Mouse (Mus musculus) spleen, postnatal 36 days (tissue): Measurements from ENCODE around the gene Dnhd1.
"Not testable (repeated sequence)": the region's sequence is repeated elsewhere in the genome, so short reads cannot be mapped to it uniquely, and the experiment has no call there.

ENCODE experiments used
- DNase-seq, 2 experiments: peaks; one replicate each; pipeline ENCODE4 v3.0.0; 2022; ENCODE audit warnings: low spot score in 2 of 2, mixed read lengths in 1 of 2

The Dnhd1 gene

GRCm38 (mm10) chr7:105740089-105740795 lies 89.6 kb downstream of the Dnhd1 start:
- DNase-seq: no peak

GRCm38 (mm10) chr7:105740851-105741250 lies 90.2 kb downstream of the Dnhd1 start:
- DNase-seq: no peak

- no peak for DNase-seq
These were observed 91.4 kb downstream of the Dnhd1 start for GRCm38 (mm10) chr7:105741978-105742377.

GRCm38 (mm10) chr7:105742539-105743215 lies 92.0 kb downstream of the Dnhd1 start:
- DNase-seq: not testable (repeated sequence)

GRCm38 (mm10) chr7:105743246-105743925 lies 92.8 kb downstream of the Dnhd1 start:
- DNase-seq: not testable (repeated sequence)

GRCm38 (mm10) chr7:105743926-105744590 lies 93.4 kb downstream of the Dnhd1 start, which contains the start of gene Taf10:
Gene Taf10, minus strand, starts transcription at chr7:105744361.
- DNase-seq: peak; percentile 90 to 93

GRCm38 (mm10) chr7:105747776-105748175 lies 97.1 kb downstream of the Dnhd1 start:
- no peak for DNase-seq

GRCm38 (mm10) chr7:105751491-105752433 lies 101.1 kb downstream of the Dnhd1 start, which contains the start of gene Tpp1:
Gene Tpp1, minus strand, starts transcription at chr7:105752235.
- peak; percentile 92 to 93 for DNase-seq

GRCm38 (mm10) chr7:105752716-105753115 lies 102.1 kb downstream of the Dnhd1 start:
- no peak for DNase-seq

- no peak for DNase-seq
These were observed 102.7 kb downstream of the Dnhd1 start for GRCm38 (mm10) chr7:105753281-105753680.

GRCm38 (mm10) chr7:105761813-105762484 lies 111.3 kb downstream of the Dnhd1 start:
- DNase-seq: no peak

GRCm38 (mm10) chr7:105762517-105763270 lies 112.1 kb downstream of the Dnhd1 start:
- DNase-seq: no peak

- no peak for DNase-seq
These were observed 113.7 kb downstream of the Dnhd1 start for GRCm38 (mm10) chr7:105764331-105764730.

GRCm38 (mm10) chr7:105767729-105768165 lies 117.1 kb downstream of the Dnhd1 start:
- no peak for DNase-seq

GRCm38 (mm10) chr7:105769959-105770358 lies 119.3 kb downstream of the Dnhd1 start:
- no peak for DNase-seq
